Mouse (Mus musculus): Measurements from ENCODE around the gene Ddx55.

Ddx55 gene

GRCm38 (mm10) chr5:124552558-124553307 lies at the start of gene Ddx55:
Gene Ddx55 (plus strand): TSS chr5:124552864.
- peak; percentile 90 to 94 for DNase-seq (ENCODE audit: low spot score in 2 of 2)

GRCm38 (mm10) chr5:124503742-124504141 lies 48.9 kb upstream of the Ddx55 start:
- DNase-seq (ENCODE audit: low spot score in 2 of 2) = peak; percentile 95

- DNase-seq (ENCODE audit: low spot score in 2 of 2) = no peak
Measured at GRCm38 (mm10) chr5:124505235-124505634, 47.4 kb upstream of the Ddx55 start.

- DNase-seq (ENCODE audit: low spot score in 2 of 2) = no peak
Measured at GRCm38 (mm10) chr5:124506731-124507359, 45.8 kb upstream of the Ddx55 start.

GRCm38 (mm10) chr5:124509200-124509599 lies 43.5 kb upstream of the Ddx55 start:
- DNase-seq (ENCODE audit: low spot score in 2 of 2) = no peak

GRCm38 (mm10) chr5:124509742-124510237 lies 42.9 kb upstream of the Ddx55 start:
- DNase-seq (ENCODE audit: low spot score in 2 of 2) = no peak

- DNase-seq (ENCODE audit: low spot score in 2 of 2) = no peak
Measured at GRCm38 (mm10) chr5:124510536-124511050, 42.1 kb upstream of the Ddx55 start.

- no peak for DNase-seq (ENCODE audit: low spot score in 2 of 2)
Measured at GRCm38 (mm10) chr5:124515789-124516188, 36.9 kb upstream of the Ddx55 start.

- DNase-seq (ENCODE audit: low spot score in 2 of 2) = peak; percentile 80 to 81
Measured at GRCm38 (mm10) chr5:124518648-124519047, 34.0 kb upstream of the Ddx55 start.

- DNase-seq (ENCODE audit: low spot score in 2 of 2) = no peak
Measured at GRCm38 (mm10) chr5:124521588-124521987, 31.1 kb upstream of the Ddx55 start.

- no peak for DNase-seq (ENCODE audit: low spot score in 2 of 2)
Measured at GRCm38 (mm10) chr5:124523032-124523431, 29.6 kb upstream of the Ddx55 start.

GRCm38 (mm10) chr5:124524943-124525342 lies 27.7 kb upstream of the Ddx55 start:
- no peak for DNase-seq (ENCODE audit: low spot score in 2 of 2)

GRCm38 (mm10) chr5:124528351-124528750 lies 24.3 kb upstream of the Ddx55 start:
- DNase-seq (ENCODE audit: low spot score in 2 of 2) = no peak

- DNase-seq (ENCODE audit: low spot score in 2 of 2) = no peak
Measured at GRCm38 (mm10) chr5:124528791-124529190, 23.9 kb upstream of the Ddx55 start.

- DNase-seq (ENCODE audit: low spot score in 2 of 2) = no peak
Measured at GRCm38 (mm10) chr5:124529191-124529651, 23.4 kb upstream of the Ddx55 start.

GRCm38 (mm10) chr5:124529697-124530096 lies 23.0 kb upstream of the Ddx55 start:
- no peak for DNase-seq (ENCODE audit: low spot score in 2 of 2)

- DNase-seq (ENCODE audit: low spot score in 2 of 2) = peak; percentile 75 to 76
Measured at GRCm38 (mm10) chr5:124530655-124531582, 21.7 kb upstream of the Ddx55 start, which contains the start of gene Rilpl1. Gene Rilpl1 (minus strand): TSS chr5:124531391.

GRCm38 (mm10) chr5:124531583-124531930 lies 21.1 kb upstream of the Ddx55 start:
- DNase-seq (ENCODE audit: low spot score in 2 of 2) = no peak

- DNase-seq (ENCODE audit: low spot score in 2 of 2) = no peak
Measured at GRCm38 (mm10) chr5:124532451-124532850, 20.2 kb upstream of the Ddx55 start.

- no peak for DNase-seq (ENCODE audit: low spot score in 2 of 2)
Measured at GRCm38 (mm10) chr5:124535016-124535415, 17.6 kb upstream of the Ddx55 start.

GRCm38 (mm10) chr5:124536776-124537175 lies 15.9 kb upstream of the Ddx55 start:
- DNase-seq (ENCODE audit: low spot score in 2 of 2) = peak; percentile 43 to 52

All from right cerebral cortex, adult 2 months (tissue).